Mouse (Mus musculus) forebrain, embryonic 16.5 days (tissue): ENCODE results near the gene Susd3. TPM values are rescaled to one million over a fixed set of nuclear protein-coding genes. Genes with fewer than 3 reads are reported as not detected.

Source experiments
- ATAC-seq: fragments of 200-750 bp; cut with Nextera tagmentation; 2 replicates; pipeline ENCODE4 v1.8.0; 2017; ENCODE audit warnings: mild to moderate bottlenecking, moderate library complexity
- H3K27ac ChIP-seq: fragments of 300-500 bp; sonication (generic); 2 replicates; pipeline ENCODE4 v1.5.1; 2014; ENCODE audit warnings: low read length, control low read depth
- H3K27me3 ChIP-seq: fragments of 300-500 bp; sonication (generic); replicated peaks from 2 replicates; pipeline ENCODE4 v1.6.1; 2014; ENCODE audit warnings: low read length; ENCODE audit not compliant: control insufficient read depth, insufficient read depth
- H3K36me3 ChIP-seq: fragments of 300-500 bp; sonication (generic); 2 replicates; pipeline ENCODE4 v1.6.1; 2014; ENCODE audit not compliant: control insufficient read depth, insufficient read depth
- H3K4me1 ChIP-seq: fragments of 300-500 bp; sonication (generic); replicated peaks from 2 replicates; pipeline ENCODE4 v1.6.1; 2014; ENCODE audit warnings: low read length; ENCODE audit not compliant: control insufficient read depth, insufficient read depth
- H3K4me2 ChIP-seq: fragments of 300-500 bp; sonication (generic); 2 replicates; pipeline ENCODE4 v1.6.1; 2014; ENCODE audit warnings: mild to moderate bottlenecking, low read length, control low read depth
- H3K4me3 ChIP-seq: fragments of 300-500 bp; sonication (generic); replicated peaks from 2 replicates; pipeline ENCODE4 v1.5.1; 2014; ENCODE audit warnings: mild to moderate bottlenecking, low read length, control low read depth
- H3K9ac ChIP-seq: fragments of 300-500 bp; sonication (generic); replicated peaks from 2 replicates; pipeline ENCODE4 v1.6.1; 2014; ENCODE audit warnings: low read depth, low read length, control low read depth
- H3K9me3 ChIP-seq: fragments of 300-500 bp; sonication (generic); 2 replicates; pipeline ENCODE4 v1.6.1; 2016; ENCODE audit warnings: low read length; ENCODE audit not compliant: control insufficient read depth
- WGBS: fragments of 180-500 bp; shearing (Covaris S2); extraction: QIAGEN DNeasy Blood & Tissue Kit; methylation state at CpG from one replicate; pipeline ENCODE4 v1.1.7; 2014; 5-methylcytosine and 5-hydroxymethylcytosine counted together
- polyA plus RNA-seq: library from polyadenylated mRNA; unstranded; fragments of >200 nt; fragmentation: Nextera tagmentation; extraction: Ambion mirVana; gene quantifications from 2 replicates; pipeline ENCODE4 v1.2.1, GENCODE M21; 2015

The Susd3 gene
- polyA plus RNA-seq, 1 experiment from 2014 or later = 0.85 TPM

GRCm38 (mm10) chr13:49271831-49272765 lies 23.6 kb upstream of the Susd3 start:
- Histone ChIP-seq H3K9ac (no peak overlapping the region), H3K4me1 (no peaks in the 10 kb centered on the region), H3K4me2 (no peak overlapping the region), H3K9me3 (no peaks in the 10 kb centered on the region), H3K27ac (no peak overlapping the region), H3K36me3 (no peaks in the 10 kb centered on the region; the same call in 1 of the 2 replicates), H3K4me3 (no peak overlapping the region), H3K27me3 (no peaks in the 10 kb centered on the region)
- WGBS = 70% methylated on average over 5 of the region's 5 CpGs
- no peak for ATAC-seq

- no peak overlapping the region for H3K4me2 ChIP-seq
- no peaks in the 10 kb centered on the region for H3K27me3 ChIP-seq
- no peak for ATAC-seq
- H3K4me1 ChIP-seq = no peaks in the 10 kb centered on the region
- no peaks in the 10 kb centered on the region for H3K9me3 ChIP-seq
- H3K27ac ChIP-seq = no peak overlapping the region
- WGBS = 86% methylated on average over 8 of the region's 8 CpGs
- H3K4me3 ChIP-seq = no peak overlapping the region
- no peaks in the 10 kb centered on the region for H3K36me3 ChIP-seq
- H3K9ac ChIP-seq = no peak overlapping the region
These were observed 22.0 kb upstream of the Susd3 start for GRCm38 (mm10) chr13:49270500-49270899.

- Histone ChIP-seq H3K27ac (no peak overlapping the region), H3K4me2 (no peak overlapping the region), H3K36me3 (no peaks in the 10 kb centered on the region), H3K4me1 (no peaks in the 10 kb centered on the region), H3K4me3 (no peak overlapping the region), H3K9me3 (no peaks in the 10 kb centered on the region), H3K27me3 (no peaks in the 10 kb centered on the region), H3K9ac (no peak overlapping the region)
- 72% methylated on average over 2 of the region's 2 CpGs for WGBS
- no peak for ATAC-seq
These were observed 19.1 kb upstream of the Susd3 start for GRCm38 (mm10) chr13:49267645-49268044.

GRCm38 (mm10) chr13:49260036-49260722 lies 11.7 kb upstream of the Susd3 start:
- ATAC-seq = no peak
- no peaks in the 10 kb centered on the region for H3K27me3 ChIP-seq
- WGBS = 79% methylated on average over 15 of the region's 15 CpGs
- no peak overlapping the region for H3K27ac ChIP-seq
- no peak overlapping the region for H3K9ac ChIP-seq
- no peak overlapping the region for H3K4me2 ChIP-seq
- no peaks in the 10 kb centered on the region for H3K9me3 ChIP-seq
- no peaks in the 10 kb centered on the region for H3K4me1 ChIP-seq
- no peaks in the 10 kb centered on the region for H3K36me3 ChIP-seq
- H3K4me3 ChIP-seq = no peak overlapping the region

GRCm38 (mm10) chr13:49257819-49258313 lies 9.4 kb upstream of the Susd3 start:
- no peaks in the 10 kb centered on the region for H3K4me1 ChIP-seq
- no peak overlapping the region for H3K4me2 ChIP-seq
- no peak overlapping the region for H3K4me3 ChIP-seq
- H3K9me3 ChIP-seq = no peaks in the 10 kb centered on the region
- ATAC-seq = no peak
- no peaks in the 10 kb centered on the region for H3K36me3 ChIP-seq
- no peak overlapping the region for H3K9ac ChIP-seq
- no peak overlapping the region for H3K27ac ChIP-seq
- H3K27me3 ChIP-seq = no peaks in the 10 kb centered on the region
- WGBS = 91% methylated on average over 3 of the region's 3 CpGs

GRCm38 (mm10) chr13:49252746-49253145 lies 4.2 kb upstream of the Susd3 start:
- H3K4me3 ChIP-seq = no peak overlapping the region
- peaks cover 6% of the 10 kb centered on the region for H3K27me3 ChIP-seq
- WGBS = 90% methylated on average over 13 of the region's 13 CpGs
- no peak for ATAC-seq
- no peak overlapping the region for H3K27ac ChIP-seq
- peaks cover 2% of the 10 kb centered on the region for H3K4me1 ChIP-seq
- no peak overlapping the region for H3K4me2 ChIP-seq
- H3K9me3 ChIP-seq = no peaks in the 10 kb centered on the region
- no peaks in the 10 kb centered on the region for H3K36me3 ChIP-seq
- H3K9ac ChIP-seq = no peak overlapping the region

- 66% methylated on average over 2 of the region's 2 CpGs for WGBS
- H3K27me3 ChIP-seq = peaks cover 12% of the 10 kb centered on the region
- no peak overlapping the region for H3K4me2 ChIP-seq
- H3K36me3 ChIP-seq = no peaks in the 10 kb centered on the region
- no peak overlapping the region for H3K9ac ChIP-seq
- H3K27ac ChIP-seq = no peak overlapping the region
- H3K4me1 ChIP-seq = peaks cover 5% of the 10 kb centered on the region
- no peak for ATAC-seq
- H3K4me3 ChIP-seq = no peak overlapping the region
- H3K9me3 ChIP-seq = no peaks in the 10 kb centered on the region
These were observed 3.6 kb upstream of the Susd3 start for GRCm38 (mm10) chr13:49252113-49252512.

- H3K9me3 ChIP-seq = no peaks in the 10 kb centered on the region
- H3K27ac ChIP-seq = no peak overlapping the region
- ATAC-seq = no peak
- H3K4me1 ChIP-seq = peaks cover 5% of the 10 kb centered on the region
- WGBS = 23% methylated on average over 4 of the region's 4 CpGs
- H3K4me3 ChIP-seq = no peak overlapping the region
- no peak overlapping the region for H3K9ac ChIP-seq
- no peaks in the 10 kb centered on the region for H3K36me3 ChIP-seq
- H3K4me2 ChIP-seq = no peak overlapping the region
- H3K27me3 ChIP-seq = peaks cover 20% of the 10 kb centered on the region
These were observed 2.4 kb upstream of the Susd3 start for GRCm38 (mm10) chr13:49250716-49251517.

- Histone ChIP-seq H3K36me3 (no peaks in the 10 kb centered on the region), H3K9me3 (no peaks in the 10 kb centered on the region), H3K4me3 (no peak overlapping the region), H3K27ac (no peak overlapping the region), H3K4me1 (peaks cover 5% of the 10 kb centered on the region), H3K9ac (no peak overlapping the region), H3K27me3 (peaks cover 20% of the 10 kb centered on the region), H3K4me2 (no peak overlapping the region)
- no peak for ATAC-seq
- 76% methylated on average over 2 of the region's 2 CpGs for WGBS
These were observed 1.1 kb upstream of the Susd3 start for GRCm38 (mm10) chr13:49249634-49250033.
